Mouse (Mus musculus) neural tube, embryonic 10.5 days (tissue): ENCODE results near the gene Spata2l.
"Not testable (repeated sequence)": the region's sequence is repeated elsewhere in the genome, so short reads cannot be mapped to it uniquely, and the experiment has no call there.

Experiments
- DNase-seq: peaks from one replicate; pipeline ENCODE4 v3.0.0-alpha.2; 2017; ENCODE audit warnings: low spot score; ENCODE audit errors: extremely low spot score

Spata2l gene

DNA sequence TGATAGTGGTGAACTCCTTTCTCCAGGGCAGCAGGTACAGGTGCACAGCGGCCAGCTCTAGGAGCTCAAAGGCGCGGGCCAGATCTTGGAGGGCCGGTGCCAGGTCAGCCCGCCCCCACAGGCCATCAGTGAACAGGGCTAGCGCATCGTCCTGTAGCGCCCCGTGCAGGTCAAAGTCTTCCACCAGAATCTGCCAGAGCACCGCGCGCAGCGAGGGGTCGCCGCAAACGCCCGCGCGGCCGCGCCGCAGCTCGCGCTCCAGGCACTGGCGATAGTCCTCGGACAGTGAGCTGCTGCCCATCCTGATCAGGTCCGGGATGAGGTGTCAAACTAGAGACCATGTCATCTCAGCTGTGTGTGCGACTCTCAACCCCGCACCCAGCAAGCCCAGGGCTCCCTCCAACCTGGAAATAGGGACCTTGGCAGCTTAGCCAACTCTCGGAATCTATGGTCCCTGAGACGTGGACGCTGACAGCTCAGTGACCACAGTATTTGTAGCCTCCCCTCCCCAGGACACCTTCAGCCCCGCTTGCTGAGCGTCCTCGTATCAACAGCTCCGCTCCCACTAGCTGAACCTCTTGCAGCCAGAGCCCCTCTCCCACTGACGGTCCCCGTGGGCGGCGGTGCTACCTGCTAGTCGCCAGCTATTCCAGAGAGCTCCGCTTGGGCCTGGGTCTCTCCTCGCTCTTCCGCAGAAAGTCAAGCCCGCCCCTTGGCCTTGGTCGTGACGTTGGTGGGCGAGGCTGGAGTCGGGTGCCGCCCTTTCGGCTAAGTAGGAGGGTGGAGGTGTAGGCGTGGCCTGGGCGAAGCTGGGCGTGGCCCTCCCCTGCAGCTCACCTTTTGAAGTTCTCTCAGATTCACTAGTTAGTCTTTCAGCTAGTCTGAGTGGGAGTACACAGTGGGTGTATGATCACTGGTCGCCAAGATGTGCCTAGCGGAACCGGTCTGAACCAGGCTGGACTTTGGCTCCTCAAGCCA lies at the start of gene Spata2l:
TSS of gene Spata2l (minus strand) at position 714 of the 978 bp plus-strand sequence.
- DNase-seq, result peak; percentile 81

DNA sequence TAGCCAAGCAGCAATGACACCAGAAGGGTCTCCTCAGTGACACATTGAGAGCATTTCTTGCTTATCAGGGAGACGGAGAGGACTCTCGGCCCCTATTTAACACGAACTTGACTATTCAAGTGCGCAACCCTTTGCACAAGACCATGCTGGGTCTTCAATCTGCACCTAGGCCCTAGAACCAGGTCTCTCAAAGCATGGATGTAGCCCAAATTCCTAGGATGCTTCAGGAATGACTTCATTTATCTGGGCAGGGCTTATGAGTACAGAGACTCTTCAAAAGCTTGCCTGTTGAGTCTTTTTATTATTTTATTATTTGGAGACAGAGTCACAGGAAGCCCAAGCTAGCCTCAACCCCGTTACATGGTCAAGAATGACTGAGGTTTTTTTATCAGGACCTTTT lies 48.5 kb upstream of the Spata2l start:
- no peak for DNase-seq

DNA sequence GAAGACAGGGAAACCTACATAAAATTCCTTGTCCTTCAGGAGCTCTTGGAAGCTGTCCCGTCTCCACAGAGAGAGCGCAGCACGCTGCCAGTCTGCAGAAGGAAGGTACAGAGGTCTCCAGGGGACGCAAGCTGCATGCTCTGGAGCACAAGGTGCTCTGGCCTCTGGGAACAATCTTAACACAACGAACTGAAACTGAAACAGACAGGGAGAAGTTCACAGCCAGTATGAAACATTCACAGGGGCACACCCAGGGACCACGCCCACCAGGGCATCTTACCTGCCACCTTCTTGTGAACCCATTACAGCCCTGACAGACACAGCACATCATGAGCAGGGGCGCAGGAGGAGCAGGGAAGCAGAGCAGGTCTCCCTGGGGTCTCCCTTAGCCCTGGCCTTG lies 48.0 kb upstream of the Spata2l start:
- no peak for DNase-seq

DNA sequence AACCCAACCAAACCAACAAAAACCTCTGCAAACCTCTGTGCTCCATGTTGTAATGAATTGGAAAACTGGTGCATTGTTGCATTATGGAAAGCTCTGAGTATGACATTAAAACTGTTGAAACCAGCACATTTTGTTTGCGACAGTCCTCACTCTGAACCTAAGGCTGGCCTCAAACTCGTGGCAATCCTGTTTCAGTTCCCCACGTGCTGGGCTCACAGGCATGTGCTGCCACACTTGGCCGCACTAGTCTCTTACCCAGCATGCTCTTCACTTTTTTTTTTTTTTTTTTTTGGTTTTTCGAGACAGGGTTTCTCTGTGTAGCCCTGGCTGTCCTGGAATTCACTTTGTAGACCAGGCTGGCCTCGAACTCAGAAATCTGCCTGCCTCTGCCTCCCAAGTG lies 47.0 kb upstream of the Spata2l start:
- DNase-seq, result not testable (repeated sequence)

DNA sequence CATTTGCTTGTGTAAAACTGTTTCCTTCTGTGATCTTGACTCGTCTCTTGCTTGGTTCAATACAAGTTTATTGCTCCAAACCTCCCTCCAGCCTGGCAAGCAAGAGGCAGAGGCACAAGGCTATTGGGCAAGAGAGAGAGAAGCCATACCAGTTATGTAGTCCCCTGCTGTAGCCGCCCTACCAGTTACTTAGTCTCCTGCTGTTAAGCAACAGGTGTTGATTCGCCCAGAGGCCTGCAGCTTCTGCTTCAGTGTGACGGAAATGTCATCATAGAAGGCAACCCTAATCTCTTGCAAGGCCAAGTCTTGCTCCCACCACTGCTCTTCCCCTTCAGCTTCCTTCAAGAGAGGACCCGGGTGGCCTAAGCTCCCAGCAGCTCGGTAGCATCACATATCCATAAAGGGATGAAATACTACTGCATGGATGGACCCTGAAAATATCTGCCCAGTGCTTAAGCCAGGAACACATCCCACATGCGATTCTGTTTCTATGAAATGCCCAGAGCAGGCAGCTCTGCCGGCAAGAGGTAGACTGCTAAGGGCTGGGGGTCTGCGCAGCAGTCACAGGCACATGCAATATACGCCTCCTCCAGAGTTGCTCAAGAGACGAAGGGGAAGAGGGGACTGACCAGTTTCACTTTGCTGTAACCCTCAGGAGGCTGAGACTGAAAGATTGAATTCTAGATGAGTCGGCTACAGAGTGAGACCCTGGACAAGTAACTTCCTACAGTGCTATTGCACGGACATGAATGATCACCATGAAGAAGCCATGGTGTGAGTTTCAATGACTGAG lies 44.5 kb upstream of the Spata2l start:
- DNase-seq, result no peak

DNA sequence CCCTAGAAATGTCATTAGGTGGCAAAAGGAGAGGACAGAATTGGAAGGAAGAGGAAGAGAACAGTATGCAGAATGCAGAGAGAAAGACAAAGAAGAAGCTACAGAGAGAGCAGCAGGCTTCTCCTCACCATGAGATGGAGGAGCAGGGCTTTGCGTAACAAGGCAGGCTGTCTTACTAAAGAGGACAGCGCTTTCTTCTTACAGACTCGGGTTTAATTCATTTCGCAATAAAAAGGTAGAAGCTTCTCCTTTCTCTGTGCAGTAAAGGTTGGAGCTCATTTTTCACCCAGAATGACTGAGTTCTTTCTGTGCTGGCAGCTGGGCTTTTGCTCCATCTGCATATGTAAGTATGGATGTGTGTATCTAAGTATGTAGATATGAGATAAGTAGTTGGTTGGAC lies 43.8 kb upstream of the Spata2l start:
- no peak for DNase-seq

DNA sequence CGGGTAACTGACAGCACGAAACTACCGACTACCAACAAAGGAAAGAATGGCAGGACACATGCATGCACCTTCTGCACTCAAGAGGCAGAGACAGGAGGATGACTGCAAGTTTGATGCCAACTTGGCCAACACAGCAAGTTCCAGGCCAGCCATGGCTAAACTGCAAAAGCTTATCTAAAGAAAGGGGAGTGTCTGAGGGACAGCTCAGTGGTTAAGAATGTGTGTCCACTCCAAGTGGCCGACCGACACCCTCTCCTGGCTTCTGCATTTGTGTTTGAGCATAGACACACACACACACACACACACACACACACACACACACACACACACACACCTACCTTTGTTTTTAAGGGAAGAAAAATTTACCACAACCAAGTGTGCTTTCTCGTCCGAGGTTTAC lies 42.4 kb upstream of the Spata2l start:
- no peak for DNase-seq

DNA sequence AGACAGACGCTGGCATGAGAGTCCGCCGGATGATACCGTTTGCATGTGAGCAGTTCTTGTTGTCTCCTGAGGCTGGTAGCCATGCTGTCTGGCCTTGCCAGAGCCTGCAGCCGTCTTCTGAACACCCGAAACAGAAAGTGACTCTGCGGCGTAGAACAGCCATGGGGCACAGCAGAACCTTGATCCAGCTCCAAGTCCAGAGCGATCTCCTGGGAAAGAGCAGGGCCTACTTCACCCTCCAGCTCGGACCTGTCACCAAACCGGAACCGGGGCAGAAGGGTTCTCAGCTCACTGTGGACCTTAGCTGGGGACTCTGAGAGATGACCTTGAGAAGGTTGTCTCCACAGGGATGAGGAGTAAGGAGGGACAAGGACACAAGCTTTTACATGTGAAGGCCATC lies 39.1 kb upstream of the Spata2l start:
- no peak for DNase-seq

DNA sequence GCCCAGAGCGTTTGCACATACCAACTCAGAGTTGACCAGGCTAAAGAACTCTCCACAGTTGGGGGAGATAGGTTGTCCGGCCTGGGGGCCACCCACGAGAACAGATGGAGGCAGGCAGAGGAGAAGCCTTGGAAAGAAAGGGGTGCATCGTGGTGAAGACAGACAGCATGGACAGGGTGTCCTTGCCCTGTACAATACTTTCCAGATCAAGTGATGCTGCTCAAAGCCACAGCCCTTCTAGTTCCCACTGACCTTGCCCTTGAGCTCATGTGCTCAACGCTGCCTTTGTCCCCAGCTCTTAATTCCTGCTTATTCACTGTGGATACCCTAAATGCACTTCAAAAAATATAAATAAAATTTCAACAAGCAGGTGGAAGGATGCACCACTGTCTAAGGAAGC lies 38.4 kb upstream of the Spata2l start:
- DNase-seq, result no peak

DNA sequence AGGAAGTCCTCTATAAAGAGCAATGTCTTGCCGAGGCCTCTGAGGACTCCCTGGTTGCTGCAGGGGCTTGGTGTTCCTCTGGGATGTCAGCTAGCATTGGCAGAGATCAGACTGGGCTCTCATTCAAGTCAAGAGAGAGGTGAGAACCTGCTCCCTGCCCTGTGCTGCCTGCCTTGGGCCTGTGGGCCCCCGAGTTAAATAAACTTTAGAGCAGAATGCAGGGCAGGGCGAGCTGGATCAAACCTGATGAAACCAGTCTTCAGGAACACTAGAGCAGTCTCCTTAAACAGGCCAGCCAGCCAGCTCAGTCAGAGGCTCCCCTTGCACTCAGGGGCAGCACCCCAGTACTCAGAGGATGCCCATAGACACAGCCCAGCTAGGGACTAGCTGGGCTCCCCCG lies 35.9 kb upstream of the Spata2l start:
- DNase-seq, result no peak

DNA sequence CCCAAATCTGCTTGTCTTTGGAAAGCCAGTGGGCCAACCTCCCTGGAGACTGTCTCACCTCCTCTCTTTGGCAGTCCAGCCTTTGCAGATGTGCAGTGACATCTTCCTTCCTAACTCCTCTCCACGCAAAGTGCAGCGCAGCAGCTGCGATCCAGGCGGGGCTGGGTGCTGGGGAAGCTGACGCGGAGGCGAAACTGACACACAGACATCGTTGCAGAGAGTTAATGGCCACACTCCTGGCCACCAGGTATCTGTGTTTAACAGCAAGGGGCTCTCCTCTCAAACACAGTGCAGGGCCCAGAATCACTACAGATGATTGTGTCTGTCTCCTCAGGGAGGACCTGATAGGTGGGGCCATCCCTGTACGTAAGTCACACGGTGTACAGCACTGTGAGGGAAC lies 35.1 kb upstream of the Spata2l start:
- no peak for DNase-seq

DNA sequence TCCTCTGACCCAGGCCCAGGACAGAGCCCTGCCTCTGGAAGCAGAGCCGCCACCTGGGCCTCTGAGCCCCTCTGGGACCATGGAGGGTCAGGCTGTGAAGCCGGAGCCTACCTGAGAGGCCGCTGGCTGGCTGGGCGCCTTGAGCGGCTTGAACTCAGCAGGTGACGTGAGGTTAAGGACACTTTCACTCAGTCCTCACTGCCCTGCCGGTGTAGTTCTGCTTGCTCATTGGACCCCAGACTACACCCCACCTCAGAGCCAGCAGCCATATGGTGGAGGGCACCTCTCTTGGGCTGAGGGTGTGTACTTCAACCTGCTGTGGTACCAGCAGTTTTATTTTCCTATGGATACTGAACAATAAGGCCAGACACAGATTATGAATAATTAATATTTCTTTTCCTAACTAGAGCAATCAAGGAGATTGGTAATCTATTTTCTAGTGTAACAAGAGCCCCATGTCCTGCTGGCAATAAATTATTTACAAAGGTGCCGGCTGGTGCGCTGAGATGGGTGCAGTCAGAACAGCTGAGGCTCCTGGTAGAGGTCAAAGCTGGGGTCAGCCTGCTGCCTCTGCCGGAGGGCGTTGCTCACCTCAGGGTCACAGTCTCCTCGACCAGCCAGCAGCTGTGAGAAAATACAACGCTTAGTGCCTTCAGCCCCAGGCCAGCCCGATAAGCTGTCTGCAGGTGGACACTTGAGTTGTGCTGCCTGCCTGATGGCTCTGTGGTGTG lies 32.1 kb upstream of the Spata2l start:
- DNase-seq, result peak; percentile 27

DNA sequence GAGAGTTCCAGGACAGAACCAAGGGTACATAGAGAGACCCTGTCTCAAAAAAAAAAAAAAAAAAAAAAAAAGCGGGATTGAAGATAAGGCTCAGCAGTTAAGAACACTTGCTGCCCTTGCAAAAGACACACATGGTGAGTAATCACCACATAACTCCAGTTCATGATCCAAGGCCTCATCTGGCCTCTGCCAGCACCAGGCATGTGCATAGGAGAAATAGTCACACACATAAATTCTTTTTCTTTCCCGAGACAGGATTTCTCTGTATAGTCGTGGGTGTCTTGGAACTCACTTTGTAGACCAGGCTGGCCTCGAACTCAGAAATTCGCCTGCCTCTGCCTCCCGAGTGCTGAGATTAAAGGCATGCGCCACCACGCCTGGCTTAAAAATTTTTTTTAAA lies 21.6 kb upstream of the Spata2l start:
- not testable (repeated sequence) for DNase-seq

DNA sequence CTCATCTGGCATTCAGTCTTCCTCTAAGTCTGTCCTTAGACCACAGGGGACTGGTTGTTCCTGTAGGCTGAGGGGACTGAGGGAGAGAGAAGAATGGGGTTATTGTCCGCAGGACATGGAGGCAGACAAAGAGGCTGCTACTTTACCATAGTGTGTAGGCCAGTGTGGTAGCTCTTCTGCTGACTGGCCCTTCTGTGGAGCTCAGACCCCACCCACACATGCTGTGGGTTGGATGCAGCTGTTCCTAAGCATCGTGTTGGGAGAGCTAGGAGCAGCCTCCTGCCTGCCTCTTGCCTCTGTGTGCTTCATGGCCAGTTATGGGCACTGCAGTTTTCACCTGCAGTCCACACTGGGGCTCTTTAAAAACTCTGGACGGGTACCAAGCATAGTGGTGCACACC lies 21.1 kb upstream of the Spata2l start:
- DNase-seq, result no peak

DNA sequence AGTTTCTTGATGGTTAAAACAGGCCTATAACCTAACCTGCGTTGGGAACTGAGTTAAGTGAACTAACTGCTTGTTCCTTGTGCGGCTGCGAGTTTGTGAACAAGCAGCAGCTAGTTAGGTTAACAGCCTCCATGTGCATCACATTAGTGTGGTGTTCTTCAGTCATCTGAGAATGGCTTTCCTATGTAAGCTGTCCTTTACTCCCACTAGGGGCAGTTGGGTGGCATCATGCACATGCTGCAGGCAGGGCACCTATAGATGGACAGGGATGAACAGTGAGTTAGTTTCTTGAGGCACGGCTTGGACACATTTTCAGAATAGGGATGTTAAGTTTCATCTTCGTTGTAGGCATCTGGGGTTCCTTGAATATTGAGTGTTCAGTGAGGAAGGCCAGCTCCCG lies 19.1 kb upstream of the Spata2l start:
- no peak for DNase-seq

DNA sequence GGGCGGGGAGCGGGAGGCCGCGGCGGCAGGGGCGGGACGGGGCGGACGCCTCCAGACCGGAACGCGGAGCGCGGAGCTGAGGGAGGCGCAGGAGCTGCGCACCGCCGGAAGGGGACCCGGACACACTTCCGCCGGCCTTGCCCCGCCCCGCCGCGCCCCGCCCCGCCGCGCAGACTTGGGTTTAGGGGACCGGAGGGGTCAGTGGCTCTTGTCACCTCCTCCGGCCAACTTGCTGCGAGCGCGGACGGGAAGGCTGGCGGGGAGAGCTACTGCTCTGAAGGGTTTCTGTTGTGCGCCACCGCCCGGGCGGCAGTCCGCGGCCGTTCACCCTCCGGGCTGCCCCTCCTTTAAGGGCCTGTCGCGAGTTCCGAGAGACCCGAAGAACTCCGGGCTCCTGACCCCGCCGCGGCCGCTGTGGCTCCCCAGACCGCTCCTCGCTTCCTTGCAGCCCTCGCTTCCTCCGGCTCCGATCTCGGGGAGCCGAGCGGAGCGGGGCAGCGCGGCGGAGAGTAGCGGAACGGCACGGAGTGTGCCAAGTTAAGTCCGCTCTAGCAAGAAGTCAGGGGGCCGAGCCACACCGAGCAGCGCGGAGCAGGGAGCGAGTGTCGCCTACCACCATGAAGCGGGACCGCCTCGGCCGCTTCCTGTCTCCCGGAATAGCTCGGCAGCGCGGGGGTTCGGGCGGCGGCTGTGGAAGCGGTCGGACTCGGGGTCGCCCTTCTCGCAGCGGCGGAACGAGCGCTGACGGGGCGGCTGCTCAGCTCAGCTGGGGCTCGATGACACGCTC lies 18.3 kb upstream of the Spata2l start, which contains the start of the genes Zfp276 and Vps9d1:
TSS of gene Zfp276 (plus strand) at position 97 of the 787 bp plus-strand sequence.
TSS of gene Vps9d1 (minus strand) at position 250 of the 787 bp plus-strand sequence.
- DNase-seq, result peak; percentile 90

DNA sequence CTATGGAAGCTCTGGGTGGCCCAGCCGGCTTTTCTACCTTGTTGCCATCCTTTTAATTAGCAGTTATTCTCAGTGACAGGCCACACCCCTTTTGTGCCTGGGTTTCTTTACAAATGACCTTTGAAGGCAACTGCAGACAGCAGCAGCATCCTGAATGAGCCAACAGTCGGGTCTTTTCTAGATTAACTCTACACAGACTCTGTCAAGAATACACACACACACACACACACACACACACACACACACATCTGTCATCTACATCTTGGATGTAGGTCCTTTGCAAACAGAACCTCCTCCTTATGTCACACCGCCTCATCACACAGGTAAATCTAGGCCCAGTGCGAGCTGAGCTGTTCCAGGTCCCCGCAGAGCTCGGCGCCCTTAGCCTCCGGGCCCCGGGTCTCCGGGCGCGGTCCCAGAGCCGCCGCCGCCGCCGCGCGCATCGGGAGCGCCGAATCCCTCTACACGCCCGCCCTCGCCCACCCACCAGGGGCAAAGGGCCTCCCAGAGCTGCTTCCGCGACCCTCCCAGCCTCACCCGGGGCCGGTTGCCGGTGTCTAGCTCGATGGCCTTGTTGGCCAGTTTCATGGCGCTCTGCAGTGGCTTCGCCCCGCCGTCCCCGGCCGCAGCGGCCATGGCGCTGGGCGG lies 17.5 kb upstream of the Spata2l start:
- DNase-seq, result no peak

DNA sequence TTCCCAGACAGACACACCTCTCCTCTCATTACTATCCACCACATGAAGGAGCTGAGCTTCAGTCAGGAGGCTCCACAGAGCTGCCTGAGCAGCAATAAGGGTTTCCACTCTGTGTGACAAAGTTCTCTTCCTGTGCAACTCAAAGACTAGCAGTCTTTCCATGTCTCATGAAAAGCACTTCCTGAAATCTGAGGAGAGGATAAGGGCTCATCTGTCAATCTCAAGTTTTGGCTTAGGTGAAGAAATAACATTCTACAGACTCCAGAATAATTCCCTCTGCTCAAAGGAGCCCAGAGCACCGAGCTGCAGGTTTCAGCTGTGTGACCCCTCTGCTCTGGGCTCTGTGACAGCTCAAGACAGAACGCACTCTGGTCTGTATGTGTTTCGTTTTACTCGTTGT lies 16.9 kb upstream of the Spata2l start:
- DNase-seq, result no peak

DNA sequence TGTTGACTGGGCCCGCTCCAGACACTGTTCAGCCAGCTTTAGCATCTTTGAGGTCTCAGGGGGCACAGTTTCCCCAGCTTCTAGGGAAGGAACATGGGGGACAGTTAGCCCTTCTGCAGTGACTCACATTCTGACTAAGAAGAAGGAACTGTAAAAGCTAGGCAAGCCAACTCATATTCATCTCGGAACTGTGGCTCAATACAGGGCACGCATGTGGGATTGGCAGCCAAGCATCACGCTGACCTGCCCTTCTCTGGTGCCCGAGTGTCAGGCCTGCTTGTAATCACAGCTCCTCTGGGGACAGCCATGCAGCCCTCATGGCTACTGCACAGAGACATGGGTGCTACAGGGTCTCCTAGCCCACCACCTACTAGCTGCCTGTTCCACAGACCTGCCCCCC lies 14.9 kb upstream of the Spata2l start:
- DNase-seq, result no peak

DNA sequence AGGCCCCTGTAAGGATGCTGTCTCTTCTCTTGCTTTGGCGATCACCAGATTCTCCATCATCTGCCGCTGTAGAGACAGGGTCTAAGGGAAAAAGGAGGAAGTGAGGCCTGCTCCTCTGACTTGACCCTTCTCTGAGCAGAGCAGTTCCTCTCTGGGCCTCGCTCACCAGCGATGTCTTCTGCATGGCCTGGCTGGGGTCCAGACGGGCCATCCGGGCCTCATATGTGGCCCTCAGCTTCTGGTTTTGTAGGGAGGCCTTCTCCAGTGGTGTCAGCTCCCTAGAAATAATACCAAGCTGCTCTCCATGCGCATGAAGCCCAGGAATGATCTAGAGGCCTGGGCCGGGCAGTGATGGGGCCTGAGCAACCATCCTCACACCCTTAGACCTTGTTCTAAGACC lies 12.6 kb upstream of the Spata2l start:
- no peak for DNase-seq
